Mouse (Mus musculus): ENCODE data around the gene Gadl1.

The Gadl1 gene

GRCm38 (mm10) chr9:115939420-115939819, 30.2 kb downstream of the Gadl1 start:
- no peak for DNase-seq

- DNase-seq, result no peak
Measured at GRCm38 (mm10) chr9:115941171-115941570, 31.9 kb downstream of the Gadl1 start.

DNA sequence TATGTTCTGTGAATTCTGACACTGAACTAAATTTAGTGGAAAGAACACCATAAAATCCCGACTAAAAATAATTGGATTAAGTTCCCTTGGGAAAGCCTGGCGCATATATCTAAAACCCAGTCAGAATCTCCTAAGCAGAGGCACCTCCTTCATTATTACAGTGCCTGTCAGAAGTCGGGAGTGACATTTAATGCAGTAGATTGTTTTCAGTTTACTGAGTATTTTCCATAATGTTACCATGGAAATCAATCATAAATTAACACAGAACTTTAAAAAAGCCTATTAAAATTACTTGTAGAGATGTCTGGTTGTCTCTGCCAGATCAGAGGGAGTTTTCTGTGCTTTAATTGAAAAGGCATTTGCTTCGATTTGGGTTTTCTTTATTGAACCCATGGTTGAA, 33.2 kb downstream of the Gadl1 start:
- DNase-seq, result no peak

GRCm38 (mm10) chr9:115942989-115943388, 33.7 kb downstream of the Gadl1 start:
- peak; percentile 37 for DNase-seq

DNA sequence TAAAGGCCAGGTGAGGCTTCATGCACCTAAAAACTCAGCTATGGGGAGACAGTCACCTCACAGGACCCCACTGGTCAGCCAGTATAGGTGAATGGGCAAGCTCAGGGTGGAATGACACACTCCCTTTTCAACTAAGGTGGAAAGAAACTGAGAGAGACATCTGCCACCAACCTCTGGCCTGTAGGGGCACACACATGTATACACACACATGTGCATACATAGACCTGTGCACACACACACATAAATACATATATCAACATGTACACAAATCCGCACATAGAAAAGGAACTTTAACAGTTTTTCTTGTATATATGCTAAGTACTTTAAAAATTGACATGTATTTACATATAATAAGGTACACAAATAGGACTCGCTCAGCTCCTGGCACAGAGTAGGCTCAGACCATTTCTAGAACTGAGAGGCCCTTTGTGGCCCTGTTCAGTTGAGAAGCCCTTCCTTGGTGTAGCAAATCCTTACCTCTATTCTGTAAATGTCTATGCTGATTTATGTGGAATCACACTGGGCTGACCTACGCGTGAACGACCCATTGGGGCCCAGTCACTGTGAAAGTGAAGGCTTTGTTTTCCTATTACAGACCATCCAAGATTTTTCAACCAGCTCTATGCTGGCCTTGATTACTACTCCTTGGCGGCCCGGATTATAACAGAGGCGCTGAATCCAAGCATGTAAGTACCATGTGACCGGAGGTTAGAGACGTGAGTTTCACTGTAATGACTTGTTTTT, 34.5 kb downstream of the Gadl1 start:
- DNase-seq, result peak; percentile 20

DNA sequence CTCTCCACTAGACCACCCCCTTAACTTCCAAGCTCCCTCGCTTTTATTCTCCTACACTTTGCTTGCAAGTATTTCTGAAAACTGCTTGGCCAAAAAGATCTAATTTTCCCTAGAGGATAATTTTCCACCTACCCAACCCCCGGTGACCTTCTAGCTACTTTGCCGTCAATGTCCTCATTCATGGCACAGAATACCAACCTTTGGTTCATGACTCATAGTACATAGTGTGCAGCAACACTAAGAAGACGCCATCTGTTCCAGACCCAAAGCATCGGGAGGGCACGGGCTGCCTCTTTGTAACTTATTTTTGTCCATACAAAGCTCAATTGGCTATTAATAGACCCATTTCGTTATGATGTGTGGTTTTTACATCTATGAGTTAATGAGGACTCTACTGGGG, 55.8 kb downstream of the Gadl1 start:
- no peak for DNase-seq

GRCm38 (mm10) chr9:115966116-115966515, 56.9 kb downstream of the Gadl1 start:
- DNase-seq, result no peak

DNA sequence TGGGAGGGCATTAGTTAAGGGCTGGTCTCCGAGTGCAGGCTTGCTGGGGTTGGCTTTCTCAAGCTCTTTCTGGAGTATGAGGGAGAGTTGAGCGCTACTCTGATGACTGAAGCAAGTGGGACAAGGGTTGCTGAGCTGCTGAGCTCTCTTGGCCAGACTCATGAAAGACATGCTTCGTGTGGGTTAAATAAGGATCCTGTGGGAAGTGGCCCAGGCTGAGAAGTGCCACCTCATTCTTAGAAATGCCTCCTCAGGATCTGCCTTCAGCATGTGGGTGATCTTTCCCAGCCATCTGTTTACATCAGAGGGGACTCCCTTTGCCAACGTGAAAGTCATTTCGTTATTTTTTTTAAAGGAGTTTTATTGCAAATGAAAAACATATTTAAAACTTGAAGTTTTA, 57.5 kb downstream of the Gadl1 start:
- no peak for DNase-seq

GRCm38 (mm10) chr9:115967638-115968037, 58.4 kb downstream of the Gadl1 start:
- no peak for DNase-seq

GRCm38 (mm10) chr9:115976901-115977300, 67.6 kb downstream of the Gadl1 start:
- DNase-seq, result no peak

DNA sequence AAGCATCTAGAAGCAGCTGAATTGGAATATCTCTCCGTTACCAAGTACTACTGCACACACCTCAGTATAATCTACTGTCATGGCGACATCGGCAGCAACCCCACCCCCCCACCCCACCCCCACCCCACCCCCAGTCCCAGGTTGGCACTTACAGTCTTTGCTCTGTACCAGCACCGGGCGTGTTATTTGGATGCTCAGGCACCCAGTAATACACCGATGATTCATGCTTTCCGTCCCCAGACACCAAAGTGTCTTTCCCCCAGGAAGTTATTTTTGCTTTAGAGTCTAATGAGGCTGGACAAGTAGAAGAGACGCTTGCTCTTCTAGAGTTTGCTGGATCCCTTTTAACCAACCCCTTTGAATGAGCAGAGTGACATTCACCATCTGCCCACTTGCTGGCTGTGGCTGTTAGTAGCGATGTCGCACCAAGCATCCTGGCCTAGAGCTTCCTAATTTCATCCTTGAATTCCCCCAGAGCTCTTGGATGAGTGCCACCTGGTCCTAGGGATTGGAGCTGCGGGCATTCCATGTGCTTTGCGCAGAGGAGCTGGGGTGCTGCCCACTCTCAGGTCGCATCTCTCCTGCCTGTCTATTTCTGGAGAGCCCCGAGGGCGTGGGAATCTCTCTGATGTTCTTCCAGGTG, 68.5 kb downstream of the Gadl1 start:
- no peak for DNase-seq

DNA sequence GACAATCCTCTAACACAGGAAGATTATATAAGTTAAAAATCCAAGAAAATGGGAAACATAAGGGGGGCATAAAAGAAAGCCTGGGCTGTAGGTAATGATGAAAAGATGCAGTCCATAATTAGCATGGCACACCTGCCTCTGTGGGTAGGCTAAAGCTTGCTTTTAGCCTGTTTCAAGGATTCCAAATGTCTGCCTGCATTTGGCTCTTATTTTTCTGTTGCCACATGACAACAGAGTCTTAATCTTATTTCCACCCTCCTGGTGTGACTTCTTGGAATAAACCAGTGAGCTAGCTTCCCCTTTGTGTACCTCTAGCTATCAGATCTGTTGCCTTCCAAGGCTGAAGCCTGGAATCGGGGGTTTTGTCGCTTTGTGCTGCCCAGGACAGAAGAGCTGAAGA, 69.2 kb downstream of the Gadl1 start:
- DNase-seq, result no peak

GRCm38 (mm10) chr9:115990661-115991060, 81.4 kb downstream of the Gadl1 start:
- DNase-seq, result no peak

- no peak for DNase-seq
Measured at GRCm38 (mm10) chr9:115994772-115995171, 85.5 kb downstream of the Gadl1 start.

DNA sequence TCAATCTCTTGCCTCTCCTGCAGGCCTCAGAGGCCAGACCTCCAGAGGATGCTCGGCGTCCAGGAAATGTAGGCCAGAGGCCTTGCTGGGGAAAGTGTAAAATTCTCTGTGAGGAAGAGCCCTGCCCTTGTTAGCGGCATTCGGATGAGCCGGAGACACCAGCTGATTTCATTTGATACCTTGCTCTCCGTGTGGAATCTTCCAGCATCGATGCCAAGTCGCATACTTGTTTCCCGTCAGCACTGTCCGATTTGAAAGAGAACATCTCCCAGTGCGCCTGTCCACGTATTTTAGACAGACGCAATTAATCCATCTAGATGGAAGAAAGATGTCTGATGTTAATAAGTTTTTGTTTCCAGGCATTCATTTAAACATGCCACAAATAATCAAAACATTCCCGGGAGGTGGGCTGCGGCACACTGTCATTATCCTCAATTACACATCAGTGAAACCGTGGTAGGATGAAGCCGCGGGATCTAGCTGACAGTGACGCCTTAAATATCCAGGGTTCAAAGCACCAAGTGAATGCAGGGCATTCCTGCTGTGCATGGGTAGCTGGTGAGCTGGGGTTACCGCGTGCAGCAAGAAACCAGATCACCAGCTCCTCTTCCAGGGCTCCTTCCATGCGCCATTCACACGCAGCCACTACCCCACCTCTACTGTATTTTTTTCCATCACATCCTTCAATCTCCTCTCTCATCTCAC, 86.8 kb downstream of the Gadl1 start:
- DNase-seq, result no peak

DNA sequence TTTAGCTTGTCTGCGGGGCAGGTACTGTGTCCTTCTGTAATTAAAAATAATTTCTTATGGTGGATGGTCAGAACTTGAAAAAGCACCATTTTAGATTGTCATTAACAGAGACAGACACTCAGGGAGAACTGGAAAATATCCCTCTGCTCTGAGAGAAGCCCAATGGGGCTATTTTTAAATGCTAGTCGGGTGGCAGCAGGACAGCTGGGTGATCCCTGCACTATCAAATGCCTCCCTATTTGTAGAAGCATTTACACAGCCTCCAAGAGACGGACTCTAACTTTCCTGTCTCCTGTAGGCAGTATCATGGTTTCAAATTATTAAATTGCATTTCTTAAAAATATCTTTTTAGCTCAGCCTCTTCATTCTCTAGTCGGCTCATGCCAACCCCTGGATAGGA, 89.1 kb downstream of the Gadl1 start:
- DNase-seq, result no peak

GRCm38 (mm10) chr9:115999361-115999990, 90.2 kb downstream of the Gadl1 start:
- DNase-seq, result no peak

GRCm38 (mm10) chr9:116013911-116014310, 104.7 kb downstream of the Gadl1 start:
- peak; percentile 7 for DNase-seq

- no peak for DNase-seq
Measured at GRCm38 (mm10) chr9:116016221-116016620, 107.0 kb downstream of the Gadl1 start.

- no peak for DNase-seq
Measured at GRCm38 (mm10) chr9:116017091-116017490, 107.8 kb downstream of the Gadl1 start.

DNA sequence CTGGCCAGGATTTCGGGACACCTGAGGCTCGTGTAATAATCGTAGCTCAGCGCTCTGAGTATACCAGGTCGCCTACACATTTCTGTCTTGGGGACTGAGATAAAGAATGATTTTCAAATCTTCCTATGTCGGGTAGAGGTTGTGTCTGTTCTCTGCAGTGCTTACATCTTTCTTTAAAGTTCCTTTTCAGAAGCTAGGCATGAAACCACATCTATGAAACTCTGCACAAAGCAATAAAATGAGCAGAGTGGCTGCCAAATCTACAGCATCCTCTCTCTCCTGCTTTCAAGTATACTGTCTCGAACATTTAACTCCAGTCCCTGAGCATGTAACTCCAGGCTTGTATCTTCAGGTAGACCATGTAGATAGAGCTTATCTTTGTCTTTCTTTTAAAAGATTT, 109.3 kb downstream of the Gadl1 start:
- DNase-seq, result no peak

GRCm38 (mm10) chr9:116025371-116025770, 116.1 kb downstream of the Gadl1 start:
- no peak for DNase-seq

- DNase-seq, result no peak
Measured at GRCm38 (mm10) chr9:116029076-116029475, 119.8 kb downstream of the Gadl1 start.

DNA sequence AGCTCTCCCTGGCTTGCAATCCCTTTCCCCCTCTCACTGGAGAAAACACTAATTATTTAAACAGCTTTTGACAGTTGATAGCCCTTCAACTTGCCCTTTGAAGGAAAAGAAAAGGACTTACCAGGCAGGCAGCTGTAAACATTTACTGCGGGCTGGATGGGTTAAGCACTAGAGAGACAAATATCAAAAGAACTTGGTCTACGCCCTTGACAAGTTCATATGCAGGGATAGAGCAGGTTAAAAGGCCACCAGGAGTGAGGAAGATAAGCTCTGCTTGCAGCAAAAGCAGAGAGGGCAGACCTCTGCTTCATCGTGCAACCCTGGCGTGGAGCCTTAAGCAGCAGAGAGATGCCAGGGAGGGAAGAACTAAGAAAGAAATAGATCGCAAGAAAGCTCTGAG, 123.5 kb downstream of the Gadl1 start:
- no peak for DNase-seq

All from embryo, embryonic 11 days (tissue).